Mouse (Mus musculus): ENCODE results near the gene Lifr. TPM values are rescaled to one million over a fixed set of nuclear protein-coding genes. Genes with fewer than 3 reads are reported as not detected.

The Lifr gene
- polyA plus RNA-seq, 1 experiment, result 27.8 TPM

- WGBS, result 76% methylated on average over 6 of the region's 6 CpGs
- Histone ChIP-seq H3K36me3 (ENCODE audit: control insufficient read depth, insufficient read depth, low read length) (no peaks in the 10 kb centered on the region), H3K27ac (ENCODE audit: insufficient read depth, low read length) (no peak overlapping the region), H3K27me3 (ENCODE audit: control insufficient read depth, insufficient read depth, low read length) (no peaks in the 10 kb centered on the region), H3K4me3 (ENCODE audit: extremely low read depth, insufficient read depth, insufficient read length) (no peak overlapping the region), H3K4me1 (ENCODE audit: control insufficient read depth, insufficient read depth, insufficient read length) (no peaks in the 10 kb centered on the region)
- DNase-seq (ENCODE audit: low read depth in 1 of 2, low spot score in 2 of 2), result no peak
- no peak for TF ChIP-seq CTCF (IDR thresholded peaks at IDR 0.05; ENCODE audit: extremely low read depth, insufficient read depth, insufficient read length, insufficient replicate concordance)
- no peak for TF ChIP-seq POLR2A (IDR thresholded peaks at IDR 0.05; ENCODE audit: low read depth, low read length)
These were observed 73.4 kb downstream of the Lifr start for GRCm38 (mm10) chr15:7163851-7164250.

GRCm38 (mm10) chr15:7166735-7167134 lies 76.3 kb downstream of the Lifr start:
- WGBS, result 92% methylated on average over 9 of the region's 9 CpGs
- TF ChIP-seq CTCF (IDR thresholded peaks at IDR 0.05; ENCODE audit: extremely low read depth, insufficient read depth, insufficient read length, insufficient replicate concordance), result no peak
- TF ChIP-seq POLR2A (IDR thresholded peaks at IDR 0.05; ENCODE audit: low read depth, low read length), result no peak
- H3K27me3 ChIP-seq (ENCODE audit: control insufficient read depth, insufficient read depth, low read length), result no peaks in the 10 kb centered on the region
- DNase-seq (ENCODE audit: low read depth in 1 of 2, low spot score in 2 of 2), result no peak
- H3K4me1 ChIP-seq (ENCODE audit: control insufficient read depth, insufficient read depth, insufficient read length), result no peaks in the 10 kb centered on the region
- no peak overlapping the region for H3K27ac ChIP-seq (ENCODE audit: insufficient read depth, low read length)
- H3K36me3 ChIP-seq (ENCODE audit: control insufficient read depth, insufficient read depth, low read length), result no peaks in the 10 kb centered on the region
- no peak overlapping the region for H3K4me3 ChIP-seq (ENCODE audit: extremely low read depth, insufficient read depth, insufficient read length)

- Histone ChIP-seq H3K36me3 (ENCODE audit: control insufficient read depth, insufficient read depth, low read length) (no peaks in the 10 kb centered on the region), H3K27me3 (ENCODE audit: control insufficient read depth, insufficient read depth, low read length) (no peaks in the 10 kb centered on the region), H3K4me3 (ENCODE audit: extremely low read depth, insufficient read depth, insufficient read length) (no peak overlapping the region), H3K4me1 (ENCODE audit: control insufficient read depth, insufficient read depth, insufficient read length) (no peaks in the 10 kb centered on the region), H3K27ac (ENCODE audit: insufficient read depth, low read length) (no peak overlapping the region)
- 85% methylated on average over 10 of the region's 10 CpGs for WGBS
- no peak for DNase-seq (ENCODE audit: low read depth in 1 of 2, low spot score in 2 of 2)
- no peak for TF ChIP-seq CTCF (IDR thresholded peaks at IDR 0.05; ENCODE audit: extremely low read depth, insufficient read depth, insufficient read length, insufficient replicate concordance)
- no peak for TF ChIP-seq POLR2A (IDR thresholded peaks at IDR 0.05; ENCODE audit: low read depth, low read length)
These were observed 77.0 kb downstream of the Lifr start for GRCm38 (mm10) chr15:7167238-7167905.

- Histone ChIP-seq H3K27me3 (ENCODE audit: control insufficient read depth, insufficient read depth, low read length) (no peaks in the 10 kb centered on the region), H3K4me3 (ENCODE audit: extremely low read depth, insufficient read depth, insufficient read length) (no peak overlapping the region), H3K36me3 (ENCODE audit: control insufficient read depth, insufficient read depth, low read length) (no peaks in the 10 kb centered on the region), H3K27ac (ENCODE audit: insufficient read depth, low read length) (no peak overlapping the region), H3K4me1 (ENCODE audit: control insufficient read depth, insufficient read depth, insufficient read length) (no peaks in the 10 kb centered on the region)
- TF ChIP-seq CTCF (IDR thresholded peaks at IDR 0.05; ENCODE audit: extremely low read depth, insufficient read depth, insufficient read length, insufficient replicate concordance), result no peak
- no peak for TF ChIP-seq POLR2A (IDR thresholded peaks at IDR 0.05; ENCODE audit: low read depth, low read length)
- WGBS, result 81% methylated on average over 11 of the region's 11 CpGs
- no peak for DNase-seq (ENCODE audit: low read depth in 1 of 2, low spot score in 2 of 2)
These were observed 77.6 kb downstream of the Lifr start for GRCm38 (mm10) chr15:7167906-7168532.

- WGBS, result 56% methylated on average over 2 of the region's 2 CpGs
- DNase-seq (ENCODE audit: low read depth in 1 of 2, low spot score in 2 of 2), result no peak
- no peak overlapping the region for H3K27ac ChIP-seq (ENCODE audit: insufficient read depth, low read length)
- H3K4me1 ChIP-seq (ENCODE audit: control insufficient read depth, insufficient read depth, insufficient read length), result no peaks in the 10 kb centered on the region
- H3K4me3 ChIP-seq (ENCODE audit: extremely low read depth, insufficient read depth, insufficient read length), result no peak overlapping the region
- no peaks in the 10 kb centered on the region for H3K27me3 ChIP-seq (ENCODE audit: control insufficient read depth, insufficient read depth, low read length)
- peaks cover 2% of the 10 kb centered on the region; the same call in 1 of the 2 replicates for H3K36me3 ChIP-seq (ENCODE audit: control insufficient read depth, insufficient read depth, low read length)
- TF ChIP-seq POLR2A (IDR thresholded peaks at IDR 0.05; ENCODE audit: low read depth, low read length) (no peak), CTCF (IDR thresholded peaks at IDR 0.05; ENCODE audit: extremely low read depth, insufficient read depth, insufficient read length, insufficient replicate concordance) (no peak)
These were observed 82.5 kb downstream of the Lifr start for GRCm38 (mm10) chr15:7172875-7173274.

- no peak for DNase-seq (ENCODE audit: low read depth in 1 of 2, low spot score in 2 of 2)
- Histone ChIP-seq H3K36me3 (ENCODE audit: control insufficient read depth, insufficient read depth, low read length) (peaks cover 2% of the 10 kb centered on the region; the same call in 1 of the 2 replicates), H3K4me3 (ENCODE audit: extremely low read depth, insufficient read depth, insufficient read length) (no peak overlapping the region), H3K27me3 (ENCODE audit: control insufficient read depth, insufficient read depth, low read length) (no peaks in the 10 kb centered on the region), H3K4me1 (ENCODE audit: control insufficient read depth, insufficient read depth, insufficient read length) (no peaks in the 10 kb centered on the region), H3K27ac (ENCODE audit: insufficient read depth, low read length) (no peak overlapping the region)
- WGBS, result 88% methylated on average over 7 of the region's 7 CpGs
- TF ChIP-seq CTCF (IDR thresholded peaks at IDR 0.05; ENCODE audit: extremely low read depth, insufficient read depth, insufficient read length, insufficient replicate concordance), result no peak
- no peak for TF ChIP-seq POLR2A (IDR thresholded peaks at IDR 0.05; ENCODE audit: low read depth, low read length)
These were observed 82.9 kb downstream of the Lifr start for GRCm38 (mm10) chr15:7173346-7173745.

- H3K27me3 ChIP-seq (ENCODE audit: control insufficient read depth, insufficient read depth, low read length), result no peaks in the 10 kb centered on the region
- DNase-seq (ENCODE audit: low read depth in 1 of 2, low spot score in 2 of 2), result no peak
- TF ChIP-seq POLR2A (IDR thresholded peaks at IDR 0.05; ENCODE audit: low read depth, low read length) (no peak), CTCF (IDR thresholded peaks at IDR 0.05; ENCODE audit: extremely low read depth, insufficient read depth, insufficient read length, insufficient replicate concordance) (no peak)
- WGBS, result 92% methylated on average over 8 of the region's 8 CpGs
- peaks cover 2% of the 10 kb centered on the region; the same call in 1 of the 2 replicates for H3K36me3 ChIP-seq (ENCODE audit: control insufficient read depth, insufficient read depth, low read length)
- no peaks in the 10 kb centered on the region for H3K4me1 ChIP-seq (ENCODE audit: control insufficient read depth, insufficient read depth, insufficient read length)
- H3K4me3 ChIP-seq (ENCODE audit: extremely low read depth, insufficient read depth, insufficient read length), result no peak overlapping the region
- H3K27ac ChIP-seq (ENCODE audit: insufficient read depth, low read length), result no peak overlapping the region
These were observed 83.4 kb downstream of the Lifr start for GRCm38 (mm10) chr15:7173776-7174175.

Measured in spleen, adult 2 months (tissue).